Mouse (Mus musculus): Measurements from ENCODE around the gene 1700018F24Rik. TPM values are rescaled to one million over a fixed set of nuclear protein-coding genes. Genes with fewer than 3 reads are reported as not detected.
"Not testable (repeated sequence)": the region's sequence is repeated elsewhere in the genome, so short reads cannot be mapped to it uniquely, and the experiment has no call there.

The 1700018F24Rik gene
- polyA plus RNA-seq, 1 experiment from 2014 or later, result not detected

- 87% methylated on average over 3 of the region's 3 CpGs for WGBS
- H3K36me3 ChIP-seq (replicated peaks); H3K27ac ChIP-seq (replicated peaks); H3K9me3 ChIP-seq; H3K4me1 ChIP-seq; DNase-seq (ENCODE audit: low spot score); H3K27me3 ChIP-seq (replicated peaks; ENCODE audit: low read depth, poor library complexity, severe bottlenecking); H3K4me3 ChIP-seq: not testable (repeated sequence)
Measured at GRCm38 (mm10) chr5:145054187-145054586, 11.4 kb downstream of the 1700018F24Rik start.

DNA sequence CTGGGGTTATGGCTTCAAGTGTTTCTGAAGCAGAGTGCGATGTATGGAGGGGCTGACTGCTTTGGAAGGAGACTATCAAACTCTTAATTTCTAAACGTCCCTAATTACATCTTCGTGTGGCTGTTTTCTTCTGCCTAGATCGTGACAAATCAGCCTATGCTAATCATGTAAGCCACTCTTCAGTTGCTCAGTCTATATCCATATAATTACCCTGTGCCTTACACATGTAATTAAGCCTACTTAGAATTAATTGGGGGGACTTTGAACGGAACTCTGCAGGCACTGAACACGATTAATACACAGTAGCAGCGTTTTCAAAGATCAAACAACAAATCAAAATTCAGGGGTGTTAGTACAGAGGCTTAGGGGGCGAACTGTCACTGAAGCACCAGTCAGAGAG, 15.1 kb downstream of the 1700018F24Rik start:
- Histone ChIP-seq H3K4me3 (no peak overlapping the region), H3K27ac (replicated peaks) (no peak overlapping the region), H3K4me1 (no peaks in the 10 kb centered on the region), H3K9me3 (no peaks in the 10 kb centered on the region), H3K27me3 (replicated peaks; ENCODE audit: low read depth, poor library complexity, severe bottlenecking) (no peaks in the 10 kb centered on the region), H3K36me3 (replicated peaks) (no peaks in the 10 kb centered on the region)
- no peak for DNase-seq (ENCODE audit: low spot score)
- WGBS, result 81% methylated on average over 8 of the region's 8 CpGs

- WGBS, result 89% methylated on average over 7 of the region's 7 CpGs
- H3K9me3 ChIP-seq, result no peaks in the 10 kb centered on the region
- no peak for DNase-seq (ENCODE audit: low spot score)
- H3K4me3 ChIP-seq, result no peak overlapping the region
- H3K27me3 ChIP-seq (replicated peaks; ENCODE audit: low read depth, poor library complexity, severe bottlenecking), result no peaks in the 10 kb centered on the region
- no peaks in the 10 kb centered on the region for H3K36me3 ChIP-seq (replicated peaks)
- H3K27ac ChIP-seq (replicated peaks), result no peak overlapping the region
- no peaks in the 10 kb centered on the region for H3K4me1 ChIP-seq
Measured at GRCm38 (mm10) chr5:145058722-145059121, 15.9 kb downstream of the 1700018F24Rik start.

- no peak overlapping the region for H3K4me3 ChIP-seq
- H3K27ac ChIP-seq (replicated peaks), result no peak overlapping the region
- 68% methylated on average over 2 of the region's 2 CpGs for WGBS
- no peaks in the 10 kb centered on the region for H3K36me3 ChIP-seq (replicated peaks)
- H3K27me3 ChIP-seq (replicated peaks; ENCODE audit: low read depth, poor library complexity, severe bottlenecking), result no peaks in the 10 kb centered on the region
- DNase-seq (ENCODE audit: low spot score), result no peak
- H3K9me3 ChIP-seq, result no peaks in the 10 kb centered on the region
- H3K4me1 ChIP-seq, result no peaks in the 10 kb centered on the region
Measured at GRCm38 (mm10) chr5:145059524-145059923, 16.7 kb downstream of the 1700018F24Rik start.

- Histone ChIP-seq H3K4me1 (no peaks in the 10 kb centered on the region), H3K4me3 (no peak overlapping the region), H3K27me3 (replicated peaks; ENCODE audit: low read depth, poor library complexity, severe bottlenecking) (no peaks in the 10 kb centered on the region), H3K9me3 (no peaks in the 10 kb centered on the region), H3K36me3 (replicated peaks) (no peaks in the 10 kb centered on the region), H3K27ac (replicated peaks) (no peak overlapping the region)
- WGBS, result 94% methylated on average over 1 of the region's 1 CpGs
- DNase-seq (ENCODE audit: low spot score), result no peak
Measured at GRCm38 (mm10) chr5:145064765-145065340, 22.1 kb downstream of the 1700018F24Rik start.

- Histone ChIP-seq H3K4me3 (no peak overlapping the region), H3K9me3 (no peaks in the 10 kb centered on the region), H3K36me3 (replicated peaks) (no peaks in the 10 kb centered on the region), H3K4me1 (no peaks in the 10 kb centered on the region), H3K27ac (replicated peaks) (no peak overlapping the region), H3K27me3 (replicated peaks; ENCODE audit: low read depth, poor library complexity, severe bottlenecking) (no peaks in the 10 kb centered on the region)
- WGBS, result 65% methylated on average over 3 of the region's 3 CpGs
- DNase-seq (ENCODE audit: low spot score), result no peak
Measured at GRCm38 (mm10) chr5:145068863-145069262, 26.1 kb downstream of the 1700018F24Rik start.

DNA sequence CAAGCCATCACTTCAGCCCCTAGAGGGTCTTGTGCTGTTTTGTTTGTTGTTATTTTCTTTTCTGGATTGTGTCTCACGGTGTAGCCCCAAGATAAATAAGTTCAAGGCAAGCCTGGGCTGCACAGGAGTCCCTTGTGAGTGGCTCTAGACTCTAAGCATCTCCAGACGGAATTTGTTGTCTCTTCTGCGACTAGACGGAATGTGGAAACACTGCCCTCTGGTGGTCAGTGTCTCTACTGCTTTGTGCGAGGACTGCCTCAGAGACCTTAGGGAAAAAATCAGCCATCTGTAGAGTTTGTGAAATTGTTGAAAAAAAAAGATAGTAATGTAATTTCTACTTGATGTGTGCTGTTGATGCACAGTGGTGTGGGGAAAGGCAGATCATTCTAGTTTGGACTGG, 26.9 kb downstream of the 1700018F24Rik start:
- WGBS, result 1% methylated on average over 5 of the region's 5 CpGs
- Histone ChIP-seq H3K36me3 (replicated peaks) (no peaks in the 10 kb centered on the region), H3K27me3 (replicated peaks; ENCODE audit: low read depth, poor library complexity, severe bottlenecking) (no peaks in the 10 kb centered on the region), H3K4me3 (no peak overlapping the region), H3K27ac (replicated peaks) (no peak overlapping the region), H3K9me3 (no peaks in the 10 kb centered on the region), H3K4me1 (0 out of 2 replicates have a peak, but pooled peaks cover 2% of the 10 kb centered on the region)
- peak; percentile 79 for DNase-seq (ENCODE audit: low spot score)

- Histone ChIP-seq H3K4me3 (no peak overlapping the region), H3K27ac (replicated peaks) (no peak overlapping the region), H3K4me1 (0 out of 2 replicates have a peak, but pooled peaks cover 6% of the 10 kb centered on the region), H3K27me3 (replicated peaks; ENCODE audit: low read depth, poor library complexity, severe bottlenecking) (no peaks in the 10 kb centered on the region), H3K36me3 (replicated peaks) (no peaks in the 10 kb centered on the region), H3K9me3 (no peaks in the 10 kb centered on the region)
- DNase-seq (ENCODE audit: low spot score), result peak; percentile 34
- WGBS, result 54% methylated on average over 6 of the region's 6 CpGs
Measured at GRCm38 (mm10) chr5:145071342-145071741, 28.6 kb downstream of the 1700018F24Rik start.

GRCm38 (mm10) chr5:145075081-145075480, 32.3 kb downstream of the 1700018F24Rik start:
- Histone ChIP-seq H3K36me3 (replicated peaks) (no peaks in the 10 kb centered on the region), H3K27ac (replicated peaks) (no peak overlapping the region), H3K9me3 (no peaks in the 10 kb centered on the region), H3K4me1 (0 out of 2 replicates have a peak, but pooled peaks cover 6% of the 10 kb centered on the region), H3K27me3 (replicated peaks; ENCODE audit: low read depth, poor library complexity, severe bottlenecking) (no peaks in the 10 kb centered on the region), H3K4me3 (no peak overlapping the region)
- DNase-seq (ENCODE audit: low spot score), result no peak
- 59% methylated on average over 3 of the region's 3 CpGs for WGBS

DNA sequence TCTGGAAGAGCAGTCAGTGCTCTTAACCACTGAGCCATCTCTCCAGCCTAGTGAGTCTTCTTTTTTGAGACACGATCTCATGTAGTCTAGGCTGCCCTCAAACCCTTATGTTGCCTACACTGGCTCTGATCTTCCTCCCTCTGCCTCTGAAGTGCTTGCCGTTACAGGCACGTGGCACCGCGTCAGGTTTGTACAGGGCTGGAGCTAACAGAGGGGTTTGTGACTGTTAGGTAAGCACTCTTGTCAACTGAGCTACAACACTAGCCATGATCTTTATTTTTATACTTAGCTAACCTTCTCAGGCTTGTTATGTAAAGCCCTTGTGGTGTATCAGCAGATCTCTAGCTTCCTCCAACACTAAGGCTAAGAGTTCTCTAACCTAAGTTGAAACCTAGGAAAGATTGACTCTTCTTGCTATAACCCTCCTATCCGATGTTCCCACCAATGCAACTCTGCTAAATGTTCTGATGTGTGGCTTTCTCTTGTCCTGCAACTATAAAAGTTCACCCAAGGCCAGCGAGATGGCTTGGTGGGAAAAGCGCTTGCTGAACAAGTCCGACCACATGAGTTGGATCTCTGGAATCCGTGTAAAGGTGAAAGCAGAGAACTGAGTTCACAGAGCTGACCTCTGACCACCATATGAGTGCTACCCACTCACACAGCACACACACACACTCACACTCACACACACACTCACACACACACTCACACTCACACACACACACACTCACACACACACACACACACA, 39.2 kb downstream of the 1700018F24Rik start:
- Histone ChIP-seq H3K36me3 (replicated peaks) (peaks cover 14% of the 10 kb centered on the region), H3K9me3 (no peaks in the 10 kb centered on the region), H3K27ac (replicated peaks) (no peak overlapping the region), H3K4me1 (peaks cover 12% of the 10 kb centered on the region), H3K4me3 (no peak overlapping the region), H3K27me3 (replicated peaks; ENCODE audit: low read depth, poor library complexity, severe bottlenecking) (no peaks in the 10 kb centered on the region)
- no peak for DNase-seq (ENCODE audit: low spot score)
- 91% methylated on average over 10 of the region's 10 CpGs for WGBS

GRCm38 (mm10) chr5:145083201-145083600, 40.4 kb downstream of the 1700018F24Rik start:
- Histone ChIP-seq H3K4me3 (peak overlapping the region; percentile 85), H3K36me3 (replicated peaks) (peaks cover 21% of the 10 kb centered on the region), H3K27ac (replicated peaks) (peak overlapping the region; percentile 88), H3K4me1 (peaks cover 12% of the 10 kb centered on the region)
- not testable (repeated sequence) for H3K9me3 ChIP-seq; H3K27me3 ChIP-seq (replicated peaks; ENCODE audit: low read depth, poor library complexity, severe bottlenecking); DNase-seq (ENCODE audit: low spot score)
- 53% methylated on average over 6 of the region's 6 CpGs for WGBS

- Histone ChIP-seq H3K27me3 (replicated peaks; ENCODE audit: low read depth, poor library complexity, severe bottlenecking) (no peaks in the 10 kb centered on the region), H3K27ac (replicated peaks) (peak within 1 kb of the TSS; percentile 88), H3K9me3 (no peaks in the 10 kb centered on the region), H3K4me1 (peaks cover 12% of the 10 kb centered on the region), H3K36me3 (replicated peaks) (peaks cover 27% of the 10 kb centered on the region), H3K4me3 (peak within 1 kb of the TSS; percentile 85)
- DNase-seq (ENCODE audit: low spot score), result peak; percentile 96
- 1% methylated on average over 54 of the region's 54 CpGs for WGBS
Measured at GRCm38 (mm10) chr5:145083632-145084451, 41.1 kb downstream of the 1700018F24Rik start, which contains the start of the genes Arpc1a and Kpna7. Arpc1a (plus strand) TSS chr5:145083830. Kpna7 (minus strand) TSS chr5:145084030.
